Mouse (Mus musculus): ENCODE results near the gene Pkp4.
A peak's percentile ranks its signal among the peaks of the same experiment; 100 is the strongest.

The Pkp4 gene

DNA sequence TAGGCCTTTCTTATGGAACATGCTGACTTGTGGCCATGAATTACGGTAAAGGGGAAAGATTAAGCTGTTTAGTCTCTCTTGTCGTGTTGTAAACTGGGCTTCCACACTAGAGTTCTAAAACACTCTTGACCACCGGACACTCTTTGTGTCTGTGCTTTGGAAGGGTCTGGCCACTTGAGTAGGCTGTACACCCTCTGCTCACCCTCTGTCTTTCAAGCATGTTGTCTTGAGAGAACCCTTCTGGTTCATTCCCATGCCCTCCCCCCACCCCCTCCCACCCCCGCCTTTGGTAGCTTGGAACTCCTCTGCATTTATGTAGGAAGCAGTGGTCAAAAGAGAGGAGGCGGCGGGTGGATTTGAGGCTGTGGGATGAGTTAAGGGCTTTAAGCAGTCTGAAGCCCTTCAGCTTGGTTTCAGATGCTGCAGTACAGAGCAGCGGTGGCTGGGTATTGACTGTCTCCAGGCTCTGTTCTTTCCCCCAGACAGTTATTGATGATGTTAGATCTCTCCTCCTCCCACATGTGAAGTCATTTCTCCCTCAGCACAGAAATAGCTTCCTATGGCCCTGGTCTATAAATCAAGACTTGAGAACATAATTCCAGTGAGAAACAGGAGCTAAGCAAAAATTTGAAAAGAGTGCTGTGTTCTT, 120.4 kb downstream of the Pkp4 start:
- no peak for DNase-seq

DNA sequence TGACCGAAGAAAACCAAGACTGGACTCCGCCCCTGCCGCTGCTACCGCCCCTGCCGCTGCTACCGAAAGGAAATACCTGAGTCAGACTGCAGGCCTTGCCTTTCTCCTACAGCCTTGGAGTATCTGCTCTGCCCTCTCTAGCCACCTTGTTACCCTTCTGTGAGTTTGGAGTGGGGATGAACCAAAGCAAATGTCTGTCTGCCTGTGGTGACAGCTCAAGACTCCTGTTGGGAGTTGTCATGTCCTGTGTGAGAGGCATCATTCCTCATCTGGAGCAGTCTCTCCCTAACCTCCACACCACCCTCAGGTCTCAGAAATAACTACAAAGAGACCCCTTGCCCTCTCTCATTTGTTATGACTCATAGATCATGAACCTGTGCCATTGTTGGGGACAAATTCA, 122.3 kb downstream of the Pkp4 start:
- DNase-seq = no peak

DNA sequence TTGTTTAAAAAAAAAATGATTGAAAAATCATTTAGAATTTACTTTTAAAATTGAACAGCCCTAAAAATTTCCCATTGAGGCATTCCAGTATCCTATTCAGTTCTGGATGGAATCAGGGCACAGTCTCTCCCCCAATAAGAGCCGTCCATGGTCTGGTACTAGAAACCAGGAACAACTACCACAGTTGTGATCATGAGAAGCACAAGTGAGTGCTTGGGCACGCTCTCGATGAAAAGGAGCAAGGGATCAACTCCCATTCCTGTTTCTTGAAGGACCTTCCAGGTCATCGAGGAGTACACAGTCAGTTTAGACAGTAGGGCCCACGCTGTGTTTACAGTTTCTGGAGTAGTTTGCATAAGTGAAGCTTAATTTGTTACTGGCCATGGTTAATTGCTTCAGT, 123.6 kb downstream of the Pkp4 start:
- no peak for DNase-seq

DNA sequence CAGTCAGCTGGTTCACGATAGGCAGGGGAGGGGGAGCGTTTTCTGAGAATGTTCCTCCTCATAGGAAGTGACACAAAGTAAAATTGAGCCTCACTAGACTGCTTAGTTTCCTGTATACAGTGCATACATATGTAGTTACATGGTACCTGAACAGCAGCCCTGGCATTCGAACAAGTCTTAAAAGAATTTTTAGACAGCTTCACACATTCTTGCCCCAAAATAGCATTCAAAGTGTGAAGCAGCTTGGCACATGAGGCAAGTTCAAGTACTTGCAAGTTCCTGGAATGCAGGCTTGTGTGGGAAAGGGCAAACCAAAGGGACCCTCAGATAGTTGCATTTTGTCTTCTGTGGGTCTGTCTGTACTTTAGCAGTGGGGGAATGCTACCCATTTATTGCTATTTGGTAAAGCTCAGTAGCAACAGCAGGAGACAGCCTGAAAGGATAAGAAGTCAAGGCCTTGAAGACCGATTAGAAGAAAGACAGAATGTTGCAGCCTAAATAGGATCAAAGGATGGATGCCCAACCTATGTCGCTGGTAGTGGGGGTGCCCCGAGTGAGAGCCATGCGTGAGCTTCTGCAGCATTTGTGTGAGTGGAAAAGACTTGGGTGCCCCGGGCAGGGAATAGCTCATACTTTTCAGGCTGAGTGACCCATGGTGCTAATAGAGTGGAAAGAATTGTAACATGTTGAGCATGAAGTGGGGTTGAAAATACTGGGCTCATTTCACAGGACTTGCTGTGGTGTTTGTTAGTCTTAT, 124.3 kb downstream of the Pkp4 start:
- no peak for DNase-seq

DNA sequence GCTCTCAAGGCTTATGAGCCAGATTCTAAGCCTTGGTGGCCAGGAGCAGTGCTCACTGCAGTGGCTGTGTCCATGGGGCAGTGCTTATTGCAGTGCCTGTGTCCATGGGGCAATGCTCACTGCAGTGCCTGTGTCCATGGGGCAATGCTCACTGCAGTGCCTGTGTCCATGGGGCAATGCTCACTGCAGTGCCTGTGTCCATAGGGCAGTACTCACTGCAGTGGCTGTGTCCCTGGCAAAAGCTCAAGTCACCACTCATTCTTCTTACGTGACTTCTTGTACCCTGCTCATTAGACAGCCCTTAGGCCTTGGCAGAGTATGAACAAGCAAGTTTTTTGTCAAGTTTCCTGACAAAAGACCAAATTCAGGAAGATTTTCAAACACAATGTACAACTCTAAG, 124.9 kb downstream of the Pkp4 start:
- DNase-seq = peak; percentile 46 to 50

DNA sequence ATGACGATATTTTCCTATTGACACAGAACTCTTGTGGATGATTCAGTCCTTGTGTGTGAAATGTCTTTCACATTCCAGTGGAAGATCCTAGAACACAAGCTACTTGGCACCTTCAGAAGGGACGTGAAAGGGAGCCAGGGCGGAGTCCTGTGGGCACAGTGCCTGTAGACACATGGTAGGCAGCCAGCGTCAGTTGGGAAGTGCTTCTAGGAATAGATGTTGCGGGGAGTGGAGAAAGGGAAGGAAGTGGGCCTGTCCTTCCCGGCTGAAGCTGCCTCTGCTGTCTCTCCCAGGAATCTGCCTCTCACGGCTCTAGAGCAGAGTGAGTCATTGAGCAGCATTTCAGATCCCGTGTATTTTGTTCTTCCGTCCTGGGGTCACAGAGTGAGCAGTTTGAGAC, 125.6 kb downstream of the Pkp4 start:
- DNase-seq = peak; percentile 80

DNA sequence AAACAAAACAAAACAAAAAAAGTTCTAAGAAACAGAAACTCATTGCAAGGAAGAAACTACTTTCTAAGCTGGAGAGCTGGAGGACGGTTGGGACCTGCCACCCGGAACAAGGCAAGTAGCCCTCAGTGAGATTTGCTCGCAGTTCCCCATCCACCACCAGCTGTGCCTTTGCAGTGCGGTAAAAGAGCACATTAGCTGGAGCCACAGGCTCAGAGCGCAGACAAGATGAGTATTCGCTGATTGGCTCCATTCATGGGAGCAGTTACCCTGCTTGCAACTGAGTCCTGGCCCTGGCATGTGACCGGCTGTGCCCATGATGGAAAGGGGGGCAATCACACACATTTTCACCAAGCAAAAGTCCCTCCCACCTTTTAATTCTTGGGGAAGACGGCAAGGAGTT, 127.0 kb downstream of the Pkp4 start:
- DNase-seq = no peak

DNA sequence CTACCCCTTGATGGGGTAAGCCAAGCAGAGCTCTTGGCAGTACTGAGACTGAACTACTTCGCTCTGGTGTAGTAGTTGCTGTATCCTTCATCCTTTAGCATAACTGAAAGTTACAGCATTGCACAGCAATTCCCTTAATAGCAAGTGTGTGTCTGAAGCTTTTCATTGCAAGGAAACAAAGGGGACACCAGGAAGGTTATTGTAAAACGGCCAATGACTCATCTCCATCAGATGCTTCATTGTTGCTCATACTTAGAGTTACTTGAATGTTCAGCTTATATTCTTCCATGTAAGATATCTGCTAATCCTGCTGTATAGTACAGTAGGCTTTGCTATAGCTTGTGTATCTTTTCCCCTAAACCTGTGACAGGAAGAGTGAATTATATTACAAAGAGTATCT, 128.8 kb downstream of the Pkp4 start:
- DNase-seq = no peak

DNA sequence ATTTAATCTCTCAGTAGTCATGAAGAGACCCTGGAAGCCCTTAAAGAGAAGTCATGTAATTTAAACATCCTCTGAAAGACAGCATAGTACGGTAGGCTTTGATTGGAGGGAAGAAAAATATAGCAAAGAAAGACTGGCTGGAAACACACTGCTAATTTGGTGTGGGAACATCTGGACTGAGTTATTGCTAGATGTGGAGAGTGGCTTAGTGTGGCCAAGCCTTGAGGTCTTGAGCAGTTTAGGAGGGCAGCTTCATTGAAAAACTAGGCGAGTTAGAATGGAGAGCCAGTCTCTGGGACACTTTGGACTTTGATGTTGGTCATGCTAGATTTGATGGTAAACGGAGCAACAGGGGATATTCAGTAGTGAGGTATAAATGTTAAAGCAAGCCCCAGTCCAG, 129.7 kb downstream of the Pkp4 start:
- no peak for DNase-seq

DNA sequence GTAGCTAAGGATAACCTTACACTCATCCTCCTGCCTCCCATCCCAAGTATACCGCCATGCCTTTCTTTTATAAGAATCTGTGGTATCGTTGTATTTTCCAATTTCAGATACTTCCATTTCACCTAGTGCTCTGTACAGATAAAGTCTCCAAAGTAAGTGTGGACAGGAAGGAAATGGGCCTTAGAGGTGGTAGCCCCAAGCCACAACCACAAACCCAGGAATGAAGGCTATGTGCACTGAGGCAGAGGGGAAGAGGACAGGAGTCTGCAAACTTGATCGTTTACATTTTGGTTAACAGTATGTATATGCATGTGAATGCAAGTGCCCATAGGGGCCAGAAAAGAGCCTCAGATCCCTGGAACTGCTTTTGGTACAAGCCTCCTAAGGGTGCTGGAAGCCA, 139.2 kb downstream of the Pkp4 start:
- DNase-seq = no peak

DNA sequence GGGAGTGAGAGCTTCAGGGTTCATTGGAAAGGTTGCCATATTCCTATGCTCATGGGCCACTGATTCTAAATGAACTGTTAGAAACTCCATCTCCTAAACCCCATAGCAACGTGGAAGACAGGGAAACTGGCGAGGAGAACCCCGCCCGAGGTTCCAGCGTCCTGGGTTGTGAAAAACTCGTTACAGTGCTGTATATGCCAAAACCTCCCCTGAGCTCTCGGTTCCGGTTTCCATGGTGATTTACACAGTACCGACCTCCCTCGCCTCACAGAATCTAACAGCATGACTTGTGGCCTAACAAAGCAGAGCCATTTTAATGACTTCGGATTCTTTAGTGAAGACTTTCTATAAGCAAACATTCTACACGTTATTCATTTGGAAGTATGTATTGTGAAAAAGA, 141.0 kb downstream of the Pkp4 start:
- DNase-seq = no peak

DNA sequence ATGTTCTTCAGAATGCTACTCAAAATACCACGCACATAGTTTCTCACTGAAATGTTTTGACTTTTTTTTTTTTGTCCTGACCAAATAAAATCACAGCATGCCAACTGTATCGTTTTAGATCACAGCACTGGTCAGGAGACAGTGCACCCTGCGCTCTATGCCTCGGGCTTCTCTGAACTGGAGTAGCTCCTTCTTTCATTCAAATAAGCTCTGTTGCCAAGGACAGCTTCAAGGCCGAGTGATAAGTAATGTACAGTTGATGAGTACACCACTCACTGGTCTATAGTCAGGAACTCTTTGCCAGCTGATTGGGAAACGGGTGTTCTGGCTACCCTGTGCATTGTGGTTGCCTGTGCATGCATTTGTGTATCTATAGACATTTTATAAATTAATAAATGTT, 141.8 kb downstream of the Pkp4 start:
- DNase-seq = no peak

DNA sequence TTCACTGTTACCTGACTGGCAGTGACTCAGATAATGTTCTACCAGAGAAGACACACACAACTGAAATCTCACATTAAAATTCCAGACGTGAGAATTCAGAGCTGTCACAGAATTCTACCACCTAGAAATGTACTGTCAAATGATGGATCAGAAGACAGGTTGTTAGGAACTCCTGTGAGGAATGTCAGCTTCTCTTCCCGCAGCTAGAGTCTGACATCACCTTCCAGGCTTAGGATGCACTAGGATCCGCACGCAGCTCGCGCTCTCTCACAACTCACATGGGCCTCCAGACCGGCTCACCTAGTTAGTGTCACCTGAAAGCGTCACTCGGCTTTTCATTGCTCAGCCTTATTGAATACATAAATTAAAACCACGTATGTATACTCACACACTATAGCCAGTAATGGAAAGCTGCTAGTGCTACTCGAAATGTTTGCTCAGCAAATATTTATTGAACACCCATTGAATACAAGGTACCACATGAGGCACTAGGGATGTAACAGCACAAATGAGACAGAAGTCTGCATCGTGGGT, 142.9 kb downstream of the Pkp4 start:
- no peak for DNase-seq

DNA sequence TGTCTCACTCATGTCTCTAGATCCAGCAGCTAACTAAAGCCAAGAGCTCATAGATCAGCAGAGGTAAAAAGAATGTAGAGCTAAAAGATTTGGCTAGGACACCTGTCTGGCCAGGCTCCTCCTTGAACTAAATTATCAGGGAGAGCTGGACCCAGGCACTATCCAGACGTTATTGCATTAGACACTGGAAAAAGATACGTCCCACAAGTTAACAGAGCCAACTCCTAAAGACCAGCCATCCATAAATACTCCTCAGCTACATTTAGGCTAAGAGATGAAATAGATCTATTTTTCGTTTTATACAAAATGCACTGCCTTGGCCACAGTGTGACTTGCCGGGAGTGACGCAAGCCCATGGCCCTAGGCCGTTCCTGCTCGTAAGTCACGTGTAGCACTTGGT, 146.7 kb downstream of the Pkp4 start:
- no peak for DNase-seq

DNA sequence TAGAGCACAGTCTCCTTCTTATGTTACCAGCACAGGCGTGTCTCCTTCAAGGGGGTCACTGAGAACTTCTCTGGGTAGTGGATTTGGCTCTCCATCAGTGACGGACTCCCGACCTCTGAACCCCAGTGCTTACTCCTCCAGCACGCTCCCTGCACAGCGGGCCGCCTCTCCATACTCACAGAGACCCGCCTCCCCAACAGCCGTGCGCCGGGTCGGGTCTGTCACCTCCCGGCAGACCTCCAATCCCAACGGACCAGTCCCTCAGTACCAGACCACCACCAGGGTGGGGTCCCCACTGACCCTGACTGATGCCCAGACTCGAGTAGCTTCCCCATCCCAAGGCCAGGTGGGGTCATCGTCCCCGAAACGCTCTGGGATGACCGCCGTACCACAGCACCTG, 147.4 kb downstream of the Pkp4 start:
- no peak for DNase-seq

DNA sequence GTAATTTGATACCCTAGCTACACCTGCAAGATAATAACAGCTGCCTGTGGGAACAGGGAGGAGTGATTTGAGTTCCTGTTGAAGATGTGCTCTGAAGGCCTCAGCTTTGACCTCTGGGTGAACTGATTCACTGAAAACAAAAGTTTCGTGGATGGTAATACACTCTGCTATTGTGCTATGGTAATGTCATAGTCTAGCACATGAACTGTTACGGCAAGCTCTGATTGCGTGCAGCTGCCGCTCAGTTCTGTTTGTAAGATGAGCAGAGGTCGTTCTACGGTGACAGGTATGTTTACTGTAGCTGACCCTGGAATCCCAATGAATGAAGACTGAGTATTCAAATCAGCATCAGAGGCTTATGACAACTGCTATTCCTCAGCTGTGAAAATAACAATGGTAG, 152.6 kb downstream of the Pkp4 start:
- no peak for DNase-seq

DNA sequence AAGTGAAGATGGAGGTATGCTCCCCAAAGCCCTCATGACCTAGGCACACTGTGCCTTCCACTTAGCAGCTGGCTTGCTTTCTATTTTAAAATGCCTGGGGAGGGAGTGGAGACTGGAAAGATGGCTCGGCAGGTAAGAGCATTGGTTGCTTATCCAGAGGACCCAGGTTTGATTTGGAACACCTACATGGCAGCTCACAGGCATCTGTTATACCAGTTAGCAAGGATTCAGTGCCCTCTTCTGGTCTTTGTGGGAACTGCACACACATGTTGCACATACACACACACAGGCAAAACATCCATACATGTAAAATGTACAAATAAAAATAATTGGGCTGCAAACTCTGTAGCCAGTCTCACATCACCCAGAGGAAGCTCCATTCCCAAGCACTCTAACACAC, 158.0 kb downstream of the Pkp4 start:
- DNase-seq = no peak

DNA sequence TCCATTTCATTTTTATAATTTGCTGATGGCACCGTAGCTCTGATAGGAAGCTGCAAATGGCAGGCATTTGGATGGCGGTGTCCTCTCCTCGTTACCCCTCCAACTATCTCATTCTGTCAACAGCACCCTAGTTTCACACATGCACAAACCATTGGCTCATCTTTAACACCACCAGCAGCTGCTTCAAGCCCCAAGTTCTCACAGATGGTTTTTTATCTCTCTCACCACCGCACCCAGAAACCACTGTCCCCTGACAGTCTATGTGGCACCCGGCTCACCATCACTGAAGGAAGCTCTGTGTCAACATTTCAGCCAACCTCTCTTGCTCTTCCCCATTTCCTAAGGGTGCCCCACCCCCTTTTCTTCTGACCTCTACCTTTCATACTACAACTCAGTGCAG, 167.3 kb downstream of the Pkp4 start:
- no peak for DNase-seq

DNA sequence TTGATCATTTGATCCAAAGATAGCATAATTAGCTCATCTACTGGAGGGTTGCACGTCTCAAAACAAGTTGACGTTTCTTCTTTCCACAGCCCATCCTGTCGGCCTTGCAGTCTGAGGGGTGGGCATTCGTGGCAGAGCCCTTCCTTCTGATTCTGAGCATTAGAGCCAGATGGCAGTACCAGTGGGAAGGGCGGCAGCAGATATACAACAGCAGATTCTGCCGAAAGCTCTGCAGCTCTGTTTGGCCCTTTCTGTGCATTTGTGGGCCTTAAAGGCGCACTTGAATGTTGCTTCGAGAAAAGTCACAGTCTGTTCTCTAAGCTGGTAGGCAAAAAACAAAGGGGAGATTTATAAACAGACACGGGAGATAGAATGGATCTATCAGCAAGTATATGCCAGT, 170.4 kb downstream of the Pkp4 start:
- no peak for DNase-seq

DNA sequence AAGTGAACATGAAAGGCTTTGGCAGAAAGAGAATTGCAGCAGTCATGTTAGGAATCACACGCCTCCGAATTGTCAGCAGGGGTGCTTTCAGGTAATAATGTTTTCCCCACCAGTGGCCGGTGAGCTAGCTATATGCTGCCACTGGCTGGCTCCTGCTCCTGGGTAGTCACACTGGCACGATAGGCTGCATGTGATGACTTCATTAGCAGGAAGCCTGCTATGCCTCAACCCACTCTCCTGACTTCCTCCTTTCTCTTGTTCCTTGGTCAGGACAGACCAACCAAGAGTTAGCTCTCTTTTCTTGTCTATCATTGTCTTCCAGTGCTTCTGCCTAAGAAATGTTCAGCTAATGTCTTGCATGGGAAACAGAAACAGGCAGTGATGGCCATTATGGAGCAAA, 171.9 kb downstream of the Pkp4 start:
- no peak for DNase-seq

DNA sequence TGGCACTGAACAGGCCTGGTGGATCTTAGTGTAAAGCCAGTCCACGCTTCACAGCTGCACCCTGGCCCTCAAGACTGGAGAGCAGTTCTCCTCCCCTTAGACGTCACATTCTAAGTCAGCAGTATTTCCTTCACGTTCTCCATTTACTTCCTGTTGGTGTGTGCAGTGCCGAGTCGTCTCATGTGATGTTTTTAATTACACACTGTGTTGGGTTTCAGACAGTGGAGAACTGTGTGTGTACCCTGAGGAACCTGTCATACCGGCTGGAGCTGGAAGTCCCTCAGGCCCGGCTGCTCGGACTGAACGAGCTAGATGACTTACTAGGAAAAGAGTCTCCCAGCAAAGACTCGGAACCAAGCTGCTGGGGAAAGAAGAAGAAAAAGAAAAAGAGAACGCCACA, 177.9 kb downstream of the Pkp4 start:
- peak in 1 of 2 experiments; percentile 26 for DNase-seq

DNA sequence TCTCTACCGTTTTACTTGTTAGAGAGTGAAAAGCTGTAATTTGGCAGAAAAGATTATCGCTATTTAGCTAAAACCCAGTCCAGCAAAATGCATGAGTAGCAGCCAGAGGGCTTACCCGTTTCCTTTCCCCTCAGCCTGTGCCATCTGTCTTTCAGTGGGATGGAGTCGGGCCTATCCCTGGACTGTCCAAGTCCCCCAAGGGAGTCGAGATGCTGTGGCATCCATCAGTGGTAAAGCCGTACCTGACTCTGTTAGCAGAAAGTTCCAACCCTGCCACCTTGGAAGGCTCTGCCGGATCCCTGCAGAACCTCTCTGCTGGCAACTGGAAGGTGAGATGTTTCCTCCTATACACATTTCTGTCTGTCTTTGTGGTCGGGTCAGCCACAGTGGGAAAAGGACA, 178.3 kb downstream of the Pkp4 start:
- DNase-seq = no peak

DNA sequence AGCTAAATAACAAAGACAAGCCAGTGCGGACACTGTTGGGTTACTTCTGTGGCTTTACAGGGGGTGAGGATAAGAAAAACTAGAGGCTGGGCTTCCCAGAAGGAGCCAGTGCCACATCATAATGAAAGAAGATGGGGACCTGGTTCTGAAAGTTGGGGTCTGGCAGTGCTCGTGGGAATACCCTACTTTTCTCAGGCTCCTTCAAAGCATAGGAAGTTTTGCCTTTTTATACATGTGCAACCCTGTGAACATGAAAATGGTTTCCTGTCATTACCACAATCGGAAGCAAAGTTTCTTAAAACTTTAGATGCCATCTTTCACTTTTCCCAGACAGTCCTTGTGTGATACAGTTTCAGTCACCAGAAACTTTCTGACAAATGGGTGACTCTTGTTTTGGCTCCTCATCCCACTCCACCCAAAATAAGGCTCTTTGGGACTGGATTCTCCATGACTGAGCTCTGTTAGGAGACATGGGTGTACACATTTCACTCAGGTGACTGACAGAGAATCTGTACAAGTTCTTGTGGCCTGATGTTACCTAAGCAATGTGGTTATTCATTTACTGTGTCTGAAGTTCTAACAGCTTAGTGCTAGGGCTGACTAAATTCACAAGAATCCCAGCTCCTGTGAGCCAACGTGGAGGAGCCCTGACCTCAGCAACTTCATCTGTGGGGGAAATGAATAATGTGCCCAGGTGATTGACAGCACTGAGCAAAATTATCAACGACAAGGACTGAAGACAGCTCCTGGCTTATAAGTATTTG, 179.3 kb downstream of the Pkp4 start:
- peak; percentile 43 to 74 for DNase-seq

DNA sequence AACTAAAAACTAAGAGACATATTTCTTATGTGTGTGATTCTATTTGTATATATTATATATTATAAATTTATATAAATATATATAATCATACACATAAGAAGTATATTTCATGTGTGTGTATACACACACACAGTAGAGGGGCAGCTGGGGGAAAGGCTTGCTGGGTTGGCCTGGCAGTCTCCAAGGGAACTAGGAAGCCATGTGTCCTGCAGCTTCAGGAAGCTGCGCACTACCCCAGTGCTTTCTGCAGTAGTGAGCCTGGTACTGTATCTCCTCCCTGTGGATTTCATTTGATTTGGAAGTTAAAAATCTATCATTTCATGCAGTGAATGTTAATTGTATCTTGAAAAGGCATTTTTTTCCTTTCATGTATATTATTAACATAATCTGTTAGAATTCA, 180.2 kb downstream of the Pkp4 start:
- DNase-seq = no peak

Data from kidney, postnatal 36 days (tissue).